Mouse (Mus musculus) spleen, adult 18-20 months (tissue): ENCODE results near the gene Nxnl2.
A peak's percentile ranks its signal among the peaks of the same experiment; 100 is the strongest.

Experiments used
- DNase-seq, 2 experiments: peaks; one replicate each; pipeline ENCODE4 v3.0.0; 2022; ENCODE audit warnings: mixed read lengths in 2 of 2

The Nxnl2 gene

GRCm38 (mm10) chr13:51170691-51171680 is at the start of gene Nxnl2:
TSS of gene Nxnl2 (plus strand) at chr13:51171022.
- DNase-seq = peak; percentile 58 to 72

- no peak for DNase-seq
Measured at GRCm38 (mm10) chr13:51121966-51122365, 48.9 kb upstream of the Nxnl2 start.

- no peak for DNase-seq
Measured at GRCm38 (mm10) chr13:51122771-51123170, 48.1 kb upstream of the Nxnl2 start.

- no peak for DNase-seq
Measured at GRCm38 (mm10) chr13:51125357-51125756, 45.5 kb upstream of the Nxnl2 start.

- DNase-seq = no peak
Measured at GRCm38 (mm10) chr13:51127906-51128305, 42.9 kb upstream of the Nxnl2 start.

- DNase-seq = no peak
Measured at GRCm38 (mm10) chr13:51128417-51128816, 42.4 kb upstream of the Nxnl2 start.

- DNase-seq = no peak
Measured at GRCm38 (mm10) chr13:51131179-51131578, 39.6 kb upstream of the Nxnl2 start.

- no peak for DNase-seq
Measured at GRCm38 (mm10) chr13:51136315-51136714, 34.5 kb upstream of the Nxnl2 start.

GRCm38 (mm10) chr13:51136996-51137701 is 33.7 kb upstream of the Nxnl2 start:
- DNase-seq = no peak

- no peak for DNase-seq
Measured at GRCm38 (mm10) chr13:51137702-51138031, 33.2 kb upstream of the Nxnl2 start.

- no peak for DNase-seq
Measured at GRCm38 (mm10) chr13:51147106-51147505, 23.7 kb upstream of the Nxnl2 start.

- no peak for DNase-seq
Measured at GRCm38 (mm10) chr13:51152966-51153669, 17.7 kb upstream of the Nxnl2 start.

GRCm38 (mm10) chr13:51153670-51154030 is 17.2 kb upstream of the Nxnl2 start:
- no peak for DNase-seq

- DNase-seq = no peak
Measured at GRCm38 (mm10) chr13:51155178-51156013, 15.4 kb upstream of the Nxnl2 start.

GRCm38 (mm10) chr13:51156014-51156386 is 14.8 kb upstream of the Nxnl2 start:
- no peak for DNase-seq

GRCm38 (mm10) chr13:51157291-51157690 is 13.5 kb upstream of the Nxnl2 start:
- no peak for DNase-seq

- peak in 1 of 2 experiments; percentile 11 for DNase-seq
Measured at GRCm38 (mm10) chr13:51161672-51162071, 9.2 kb upstream of the Nxnl2 start.

GRCm38 (mm10) chr13:51162246-51162645 is 8.6 kb upstream of the Nxnl2 start:
- no peak for DNase-seq

GRCm38 (mm10) chr13:51166711-51167110 is 4.1 kb upstream of the Nxnl2 start:
- DNase-seq = no peak

GRCm38 (mm10) chr13:51170215-51170614 is 607 bp upstream of the Nxnl2 start:
- DNase-seq = no peak

- DNase-seq = no peak
Measured at GRCm38 (mm10) chr13:51172601-51173000, 1.8 kb downstream of the Nxnl2 start.

GRCm38 (mm10) chr13:51178932-51179331 is 8.1 kb downstream of the Nxnl2 start:
- no peak for DNase-seq
